Mouse (Mus musculus): Measurements from ENCODE around the gene Myh9. TPM values are rescaled to one million over a fixed set of nuclear protein-coding genes. Genes with fewer than 3 reads are reported as not detected.
A peak's percentile ranks its signal among the peaks of the same experiment; 100 is the strongest.

The Myh9 gene
- 10 to 100 TPM; 33.4 to 51.3 (median 39.4) TPM for total RNA-seq (2022)

DNA sequence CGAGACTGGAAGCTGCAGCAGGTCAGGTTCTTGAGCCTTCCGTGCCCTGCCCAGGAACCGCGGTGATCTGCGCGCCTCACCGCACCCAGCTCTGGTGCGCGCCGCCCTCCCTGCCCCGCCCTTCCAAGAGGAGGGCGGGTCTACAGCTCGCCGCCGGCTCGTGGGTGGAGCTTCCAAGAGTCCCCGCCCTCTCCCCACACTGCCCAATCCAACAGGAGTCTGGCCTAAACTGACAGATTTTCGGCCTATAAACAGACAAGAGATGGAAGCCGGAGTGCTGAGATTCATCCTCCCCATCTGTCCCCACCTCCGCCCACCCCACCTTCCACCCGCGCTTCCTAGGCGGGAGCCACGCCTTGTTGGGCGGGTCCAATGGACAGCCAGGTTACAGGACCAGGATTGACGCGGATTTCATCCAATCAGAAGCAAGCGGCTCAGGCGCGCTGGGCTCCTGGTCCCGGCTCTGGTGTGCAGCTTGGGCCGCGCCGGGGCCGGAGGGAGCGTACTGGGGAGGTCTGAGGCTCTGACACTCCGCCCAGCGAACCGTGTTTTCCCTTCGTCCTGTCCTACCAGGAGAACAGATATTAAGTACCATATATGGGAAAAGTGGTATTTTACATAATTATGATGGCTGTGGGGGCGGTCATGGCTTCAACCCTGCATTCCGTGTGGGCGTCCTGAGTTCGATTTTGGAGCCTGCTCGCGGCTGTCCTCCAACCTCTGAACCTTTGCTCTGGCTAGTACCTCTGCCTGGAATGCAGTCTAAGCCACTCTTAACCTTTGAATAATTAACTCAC is at the start of gene Myh9:
TSS of gene Myh9 (minus strand) at position 129 of the 797 bp plus-strand sequence.
- peak; percentile 98 to 99 for DNase-seq (ENCODE audit: low spot score in 2 of 2)

DNA sequence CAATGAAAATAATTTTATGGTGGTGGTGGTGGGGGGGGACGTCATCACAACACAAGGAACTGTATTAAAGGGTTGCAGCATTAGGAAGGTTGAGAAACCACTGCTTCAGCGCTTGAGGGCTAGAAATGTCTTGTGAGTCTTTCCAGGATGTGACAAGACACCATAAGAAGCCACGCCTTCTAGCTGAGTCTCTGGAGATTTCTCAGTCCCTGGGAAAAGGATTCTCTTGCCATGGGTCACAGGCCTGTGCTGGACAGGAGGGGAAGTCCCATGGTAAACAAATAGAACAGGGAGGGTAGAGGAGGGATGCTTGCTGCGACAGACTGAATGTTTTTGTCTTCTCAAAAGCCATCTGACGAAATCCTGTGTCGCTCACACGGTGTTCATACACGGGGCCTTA is 49.8 kb upstream of the Myh9 start:
- DNase-seq (ENCODE audit: low spot score in 2 of 2) = no peak

DNA sequence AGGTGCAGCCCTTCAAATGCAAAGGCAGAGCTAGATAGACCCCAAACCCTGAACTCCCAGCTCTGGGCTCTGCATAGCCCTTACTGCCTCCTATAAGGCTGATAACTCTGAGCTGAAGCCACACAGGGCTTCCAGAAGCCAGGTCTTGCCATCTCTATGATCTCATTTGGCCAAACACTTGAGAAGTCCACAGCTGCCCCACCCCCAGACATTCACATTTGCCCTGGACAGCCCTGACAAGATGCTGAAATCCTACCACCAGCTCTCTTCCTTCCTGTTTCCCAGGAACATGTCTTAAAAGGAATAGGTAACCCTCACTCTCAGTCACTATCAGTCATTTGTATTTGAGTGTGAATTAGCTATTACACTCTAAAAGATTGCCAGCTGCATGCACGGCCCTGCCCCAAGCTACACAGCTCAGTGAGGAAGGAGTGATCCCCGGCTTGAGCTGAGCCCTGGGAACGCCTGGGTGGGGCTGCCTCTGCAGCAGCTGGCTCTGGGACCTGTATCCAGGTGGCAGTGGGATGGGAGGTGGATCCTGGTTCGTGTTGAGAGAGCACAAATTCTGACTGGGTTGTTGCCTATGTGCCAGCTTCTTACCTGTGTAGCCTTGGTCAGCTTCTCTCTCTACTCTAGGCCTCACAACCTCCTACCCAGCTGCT is 47.9 kb upstream of the Myh9 start:
- no peak for DNase-seq (ENCODE audit: low spot score in 2 of 2)

DNA sequence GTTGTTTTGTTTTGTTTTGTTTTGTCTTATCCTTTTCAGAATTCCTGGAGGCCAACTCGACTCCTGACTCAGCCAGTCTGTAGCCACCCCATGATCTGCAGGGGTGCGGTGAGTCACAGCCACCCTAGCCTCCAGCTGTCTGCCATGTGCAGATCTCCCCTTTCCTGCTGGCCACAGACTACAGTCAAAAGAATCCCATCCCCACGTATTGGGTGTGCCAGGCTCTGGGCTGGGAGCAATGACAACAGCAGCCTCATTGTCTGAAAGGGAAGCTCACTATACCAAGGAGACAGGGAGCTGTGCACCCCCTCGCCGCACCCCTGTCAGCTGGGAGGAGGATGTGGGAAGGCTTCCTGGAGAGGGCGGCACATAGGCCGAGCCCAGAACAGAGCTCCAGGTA is 46.3 kb upstream of the Myh9 start:
- DNase-seq (ENCODE audit: low spot score in 2 of 2) = no peak

DNA sequence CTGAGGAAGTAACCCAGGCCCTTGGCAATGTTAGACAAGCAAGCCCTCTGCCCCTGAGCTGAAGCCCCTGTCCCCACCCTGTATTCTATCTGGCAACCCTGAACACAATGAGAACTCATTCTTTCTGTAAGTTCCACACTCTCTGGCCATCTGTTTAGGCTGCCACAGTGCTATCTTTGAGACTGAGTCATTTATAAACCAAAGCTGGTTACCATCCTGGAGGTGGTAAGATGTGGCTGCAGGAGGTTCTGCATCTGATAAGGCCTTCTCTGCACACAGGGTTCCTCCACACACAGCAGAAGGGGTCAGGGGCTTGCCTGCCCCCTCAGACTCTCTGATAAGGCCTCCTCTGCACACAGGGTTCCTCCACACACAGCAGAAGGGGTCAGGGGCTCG is 45.1 kb upstream of the Myh9 start:
- no peak for DNase-seq (ENCODE audit: low spot score in 2 of 2)

- DNase-seq (ENCODE audit: low spot score in 2 of 2) = no peak
These were observed 44.6 kb upstream of the Myh9 start for GRCm38 (mm10) chr15:77886369-77887092.

- no peak for DNase-seq (ENCODE audit: low spot score in 2 of 2)
These were observed 44.0 kb upstream of the Myh9 start for GRCm38 (mm10) chr15:77885945-77886344.

GRCm38 (mm10) chr15:77885159-77885558 is 43.2 kb upstream of the Myh9 start:
- DNase-seq (ENCODE audit: low spot score in 2 of 2) = no peak

DNA sequence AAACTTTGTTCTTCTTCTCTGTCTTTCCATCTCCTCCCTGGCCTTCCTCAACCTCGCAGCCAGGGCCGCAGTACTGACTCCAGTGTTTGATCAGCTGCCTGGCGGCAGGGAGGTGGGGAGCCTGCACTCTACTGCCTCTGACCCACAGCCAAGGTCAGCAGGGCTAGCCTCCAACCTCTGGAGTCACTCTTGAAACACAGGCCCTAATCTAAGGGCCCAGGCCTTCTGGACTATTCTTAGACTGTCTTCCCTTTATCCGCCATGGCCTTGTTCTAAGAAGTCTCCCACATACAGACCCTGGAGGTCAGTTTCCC is 41.7 kb upstream of the Myh9 start:
- DNase-seq (ENCODE audit: low spot score in 2 of 2) = no peak

DNA sequence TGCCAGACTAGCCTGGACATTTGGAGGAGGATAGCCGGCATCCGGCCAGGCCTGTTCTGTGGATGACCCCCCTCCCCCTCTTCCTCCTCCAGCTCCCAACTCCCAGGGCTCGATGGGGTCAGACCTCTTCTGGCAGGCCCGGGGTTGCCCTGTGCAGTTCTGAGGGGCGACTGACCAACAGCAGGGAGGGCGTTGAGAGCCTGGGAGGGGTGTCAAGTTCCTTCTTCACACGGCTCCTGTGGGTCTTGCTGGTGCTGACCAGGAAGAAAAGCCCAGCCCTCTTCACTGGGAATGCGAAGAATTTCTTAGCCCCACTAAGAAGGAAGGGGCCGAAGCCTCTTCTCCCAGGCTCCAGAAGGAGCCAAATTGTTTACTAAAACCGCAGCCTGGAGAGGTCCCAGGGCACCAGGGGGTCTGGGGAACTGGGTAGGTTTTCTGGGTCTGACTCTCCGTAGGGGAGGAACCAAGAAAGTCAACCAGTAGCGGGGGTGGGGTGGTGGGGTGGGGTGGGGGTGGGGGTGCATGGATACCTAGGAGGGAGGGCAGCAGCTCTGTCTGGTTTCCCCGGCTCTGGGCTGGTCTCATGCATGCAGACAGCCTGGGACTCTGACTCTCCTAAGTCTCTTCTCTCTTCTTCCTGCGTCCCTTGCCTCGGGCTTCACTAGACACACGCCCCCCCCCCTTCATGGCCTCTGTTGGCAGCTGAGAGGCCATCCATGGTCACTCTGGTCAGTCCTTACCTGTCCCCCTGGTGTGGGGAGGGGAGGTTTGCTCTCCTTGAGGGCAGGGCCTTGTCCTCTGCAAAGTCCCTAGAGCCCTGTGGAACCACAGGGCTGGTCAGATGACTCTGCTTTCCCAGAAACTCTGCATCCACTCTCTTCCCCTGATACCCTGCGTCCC is 41.1 kb upstream of the Myh9 start:
- peak in 1 of 2 experiments; percentile 22 for DNase-seq (ENCODE audit: low spot score in 2 of 2)

GRCm38 (mm10) chr15:77882297-77882696 is 40.3 kb upstream of the Myh9 start:
- no peak for DNase-seq (ENCODE audit: low spot score in 2 of 2)

DNA sequence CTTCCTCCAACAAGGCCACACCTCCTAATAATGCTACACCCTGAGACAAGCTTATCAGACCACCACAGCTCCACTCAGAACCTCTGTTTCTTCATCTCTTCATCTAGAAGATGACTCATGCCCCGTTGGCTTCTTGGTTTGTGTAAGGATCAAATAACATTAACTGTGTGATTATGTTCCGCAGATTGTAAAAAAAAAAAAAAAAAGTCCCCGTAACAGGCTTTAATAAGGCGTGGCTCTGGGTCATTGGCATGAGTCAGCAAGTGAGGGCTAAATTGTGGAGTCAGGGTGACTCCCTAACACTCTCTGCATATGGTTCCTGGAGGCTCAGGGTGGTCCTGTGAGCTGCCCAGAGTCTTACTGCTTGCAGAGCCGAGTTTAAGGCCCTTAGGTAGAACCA is 39.7 kb upstream of the Myh9 start:
- DNase-seq (ENCODE audit: low spot score in 2 of 2) = no peak

DNA sequence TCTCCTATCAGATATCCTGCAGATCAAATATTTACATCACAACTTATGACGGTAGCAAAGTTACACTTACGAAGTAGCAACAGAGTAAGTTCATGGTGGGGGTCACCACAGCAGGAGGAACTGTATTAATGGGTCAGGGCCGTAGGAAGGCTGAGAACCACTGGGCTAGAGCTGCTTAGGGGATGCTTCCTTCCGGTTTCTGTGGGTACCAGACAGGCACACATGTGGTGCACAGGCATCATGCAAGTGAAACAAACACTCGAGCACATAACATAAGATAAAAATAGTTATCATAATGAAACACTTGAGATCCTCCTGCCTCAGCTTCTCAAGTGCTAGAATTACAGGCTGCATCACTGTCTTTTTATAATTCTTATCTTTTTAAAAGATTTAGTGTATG is 38.8 kb upstream of the Myh9 start:
- no peak for DNase-seq (ENCODE audit: low spot score in 2 of 2)

- DNase-seq (ENCODE audit: low spot score in 2 of 2) = no peak
These were observed 37.8 kb upstream of the Myh9 start for GRCm38 (mm10) chr15:77879756-77880155.

DNA sequence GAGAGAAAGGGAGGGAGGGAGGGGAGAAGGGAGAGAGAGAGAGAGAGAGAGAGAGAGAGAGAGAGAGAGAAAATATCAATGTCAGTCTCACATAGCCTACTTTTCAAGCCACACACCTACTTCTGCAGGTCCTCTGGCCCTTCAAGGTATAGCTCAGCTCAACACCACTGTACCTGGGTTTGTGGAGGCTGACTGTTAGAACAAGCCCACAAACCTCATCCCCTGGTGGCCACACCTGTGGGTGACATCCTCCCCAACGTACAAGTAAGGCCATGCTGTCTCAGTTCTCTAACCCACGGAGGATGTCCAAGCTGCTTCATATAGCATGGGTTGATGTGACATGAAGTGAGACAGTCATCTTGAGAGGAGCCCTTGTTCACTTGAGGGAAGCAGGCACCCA is 35.2 kb upstream of the Myh9 start:
- no peak for DNase-seq (ENCODE audit: low spot score in 2 of 2)

- no peak for DNase-seq (ENCODE audit: low spot score in 2 of 2)
These were observed 34.7 kb upstream of the Myh9 start for GRCm38 (mm10) chr15:77876716-77877115.

GRCm38 (mm10) chr15:77875953-77876352 is 34.0 kb upstream of the Myh9 start:
- DNase-seq (ENCODE audit: low spot score in 2 of 2) = no peak

GRCm38 (mm10) chr15:77874807-77875206 is 32.8 kb upstream of the Myh9 start:
- DNase-seq (ENCODE audit: low spot score in 2 of 2) = no peak

DNA sequence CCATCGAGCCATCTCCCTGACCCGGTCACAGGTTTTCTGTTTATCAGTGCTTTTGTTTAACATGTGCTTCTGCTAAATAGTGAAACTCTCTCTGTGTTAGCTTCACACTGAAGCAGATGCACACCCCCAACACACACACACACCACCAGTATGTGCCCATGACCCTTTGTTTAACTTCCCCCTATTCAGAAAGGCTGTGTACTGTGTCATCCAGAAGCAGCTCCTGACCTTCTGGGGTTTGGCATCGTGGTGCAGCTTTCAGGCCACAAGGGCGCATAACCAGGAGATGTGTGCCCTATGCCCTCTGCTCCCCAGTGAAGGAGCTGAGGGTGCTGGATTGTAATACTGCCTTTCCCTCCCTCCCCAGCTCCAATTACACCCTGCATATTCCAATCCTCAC is 32.3 kb upstream of the Myh9 start:
- no peak for DNase-seq (ENCODE audit: low spot score in 2 of 2)

- DNase-seq (ENCODE audit: low spot score in 2 of 2) = no peak
These were observed 31.6 kb upstream of the Myh9 start for GRCm38 (mm10) chr15:77873564-77873963.

- no peak for DNase-seq (ENCODE audit: low spot score in 2 of 2)
These were observed 31.0 kb upstream of the Myh9 start for GRCm38 (mm10) chr15:77872996-77873395.

GRCm38 (mm10) chr15:77868340-77868739 is 26.4 kb upstream of the Myh9 start:
- DNase-seq (ENCODE audit: low spot score in 2 of 2) = no peak

Data from gastrocnemius, adult 8-10 months (tissue).